ENCODE assay signal across 8 mouse cellular contexts in genomic region chr19:47343422-47343821, GRCm38 (mm10).
DNase-seq lines count a peak whose midpoint lies in the region; ATAC-seq and TF ChIP-seq lines count a peak whose summit lies in the region.

No protein-coding gene starts in this region.

- no peaks in the 10 kb centered on the region for H3K36me3 ChIP-seq in heart, embryonic 12.5 days
- no peaks in the 10 kb centered on the region; the same call in 1 of the 2 replicates for H3K36me3 ChIP-seq in ES-E14 (ENCODE audit: control insufficient read depth, insufficient read depth, low read length, poor library complexity, severe bottlenecking)
- H3K36me3 ChIP-seq in embryonic facial prominence, embryonic 14.5 days (ENCODE audit: control insufficient read depth, insufficient read depth, low read length), result no peaks in the 10 kb centered on the region
- H3K36me3 ChIP-seq in neural tube, embryonic 11.5 days (ENCODE audit: control insufficient read depth, insufficient read depth, low read length), result no peaks in the 10 kb centered on the region

- H3K4me3 ChIP-seq in heart, embryonic 12.5 days, result peak overlapping the region; percentile 51
- H3K4me3 ChIP-seq in ES-E14 (ENCODE audit: insufficient read depth in 1 of 2, low read depth in 1 of 2, low read length in 2 of 2, poor library complexity in 1 of 2, severe bottlenecking in 1 of 2), result peak overlapping the region; percentile 51 to 66
- peak overlapping the region; percentile 42 for H3K4me3 ChIP-seq in embryonic facial prominence, embryonic 14.5 days (ENCODE audit: low read depth, low read length)
- H3K4me3 ChIP-seq in neural tube, embryonic 11.5 days (ENCODE audit: low read depth, low read length), result peak overlapping the region; percentile 26

- H3K9me3 ChIP-seq in heart, embryonic 12.5 days (replicated peaks), result no peaks in the 10 kb centered on the region
- H3K9me3 ChIP-seq in ES-E14 (ENCODE audit: control insufficient read depth, insufficient read depth, low read depth, low read length), result no peaks in the 10 kb centered on the region
- no peaks in the 10 kb centered on the region for H3K9me3 ChIP-seq in embryonic facial prominence, embryonic 14.5 days (ENCODE audit: control insufficient read depth, low read length)
- no peaks in the 10 kb centered on the region for H3K9me3 ChIP-seq in neural tube, embryonic 11.5 days (ENCODE audit: control insufficient read depth, low read length)

- peak overlapping the region; percentile 66 for H3K9ac ChIP-seq in heart, embryonic 12.5 days
- H3K9ac ChIP-seq in ES-E14 (ENCODE audit: insufficient read depth, low read depth, low read length, poor library complexity, severe bottlenecking), result peak overlapping the region; percentile 60
- H3K9ac ChIP-seq in embryonic facial prominence, embryonic 14.5 days (ENCODE audit: low read depth, low read length), result peak overlapping the region; percentile 60
- H3K9ac ChIP-seq in neural tube, embryonic 11.5 days (ENCODE audit: low read length), result peak overlapping the region; percentile 24

- DNase-seq in heart, adult 18-20 months, result no peak
- DNase-seq in ES-E14 (ENCODE audit: low read depth, low spot score), result no peak
- no peak for DNase-seq in embryonic facial prominence, embryonic 14.5 days (ENCODE audit: low spot score)
- DNase-seq in layer of hippocampus, adult 9-11 months, result peak; percentile 56
- DNase-seq in neural tube, embryonic 11.5 days (ENCODE audit: low spot score), result peak; percentile 60
- no peak for DNase-seq in urinary bladder, postnatal 4 days (ENCODE audit: low spot score in 2 of 2)

- no peak; the same call in 1 of the 2 replicates for ATAC-seq in heart, embryonic 12.5 days (ENCODE audit: insufficient number of reproducible peaks, low FRiP score)
- ATAC-seq in embryonic facial prominence, embryonic 14.5 days (ENCODE audit: low read depth), result peak; percentile 58
- ATAC-seq in neural tube, embryonic 11.5 days (ENCODE audit: insufficient read depth, low FRiP score, low TSS enrichment), result no peak
- no peak; the same call in 1 of the 2 replicates for ATAC-seq in granulocyte monocyte progenitor cell, adult 5-6 weeks (replicated peaks; ENCODE audit: poor library complexity, severe bottlenecking)

- H3K27me3 ChIP-seq in heart, embryonic 12.5 days (replicated peaks), result peaks cover 21% of the 10 kb centered on the region
- H3K27me3 ChIP-seq in embryonic facial prominence, embryonic 14.5 days (replicated peaks; ENCODE audit: control insufficient read depth, insufficient read depth, low read length), result peaks cover 14% of the 10 kb centered on the region; the same call in 1 of the 2 replicates
- H3K27me3 ChIP-seq in neural tube, embryonic 11.5 days (ENCODE audit: control insufficient read depth, insufficient read depth, low read length), result peaks cover 27% of the 10 kb centered on the region

- H3K4me1 ChIP-seq in heart, embryonic 12.5 days (replicated peaks), result peaks cover 49% of the 10 kb centered on the region
- peaks cover 4 to 29% of the 10 kb centered on the region in 2 experiments; a peak in 3 of 4 replicates for H3K4me1 ChIP-seq in ES-E14 (ENCODE audit: control insufficient read depth in 2 of 2, insufficient read depth in 2 of 2, low read length in 2 of 2, poor library complexity in 1 of 2)
- peaks cover 15% of the 10 kb centered on the region for H3K4me1 ChIP-seq in embryonic facial prominence, embryonic 14.5 days (ENCODE audit: control insufficient read depth, insufficient read depth, low read length)
- H3K4me1 ChIP-seq in neural tube, embryonic 11.5 days (ENCODE audit: control insufficient read depth, insufficient read depth, low read length), result peaks cover 10% of the 10 kb centered on the region

- no peak overlapping the region for H3K27ac ChIP-seq in heart, embryonic 12.5 days (ENCODE audit: poor library complexity, severe bottlenecking)
- no peak overlapping the region for H3K27ac ChIP-seq in ES-E14 (ENCODE audit: insufficient read depth, low read depth, low read length, poor library complexity, severe bottlenecking)
- H3K27ac ChIP-seq in embryonic facial prominence, embryonic 14.5 days (replicated peaks; ENCODE audit: low read depth, low read length), result no peak overlapping the region
- H3K27ac ChIP-seq in neural tube, embryonic 11.5 days (ENCODE audit: low read depth, low read length), result no peak overlapping the region

- peak overlapping the region; percentile 93 for H3K4me2 ChIP-seq in heart, embryonic 12.5 days
- peak overlapping the region; percentile 72 for H3K4me2 ChIP-seq in embryonic facial prominence, embryonic 14.5 days (ENCODE audit: low read depth, low read length)
- peak overlapping the region; percentile 53 for H3K4me2 ChIP-seq in neural tube, embryonic 11.5 days (ENCODE audit: low read depth)

- WGBS in heart, embryonic 12.5 days, result 2% methylated on average over 38 of the region's 39 CpGs
- 0% methylated on average over 10 of the region's 39 CpGs for WGBS in embryonic facial prominence, embryonic 14.5 days
- under 1% methylated on average over 30 of the region's 39 CpGs for WGBS in neural tube, embryonic 11.5 days

- in situ Hi-C loops in ES-E14 (cut with MboI; ENCODE audit: low sequenced_read_pairs in 2 of 2, unreplicated experiment in 2 of 2), result no loop called here

TF ChIP-seq in ES-E14, 5 proteins besides CTCF, POLR2A, EP300 and RAD21:
- no peak for TF ChIP-seq HCFC1 (IDR thresholded peaks at IDR 0.05; ENCODE audit: borderline replicate concordance, insufficient read depth, low read length)
- TF ChIP-seq ZC3H11A (IDR thresholded peaks at IDR 0.05; ENCODE audit: borderline replicate concordance, low read depth, low read length), result no peak
- TF ChIP-seq MAFK (IDR thresholded peaks at IDR 0.05; ENCODE audit: insufficient read depth, low read depth, low read length), result no peak
- TF ChIP-seq ZNF384 (IDR thresholded peaks at IDR 0.05; ENCODE audit: low read depth, low read length), result no peak
- TF ChIP-seq CHD2 (IDR thresholded peaks at IDR 0.05; ENCODE audit: low read depth, low read length), result no peak

Comparison
In these comparisons a context has a peak if more than half of its experiments do, and no peak if none do; other contexts are left out.
1. DNase-seq: peak in layer of hippocampus, adult 9-11 months (single experiment) and neural tube, embryonic 11.5 days (single experiment); none in heart, adult 18-20 months (0 of 2), ES-E14 (single experiment), embryonic facial prominence, embryonic 14.5 days (single experiment) and urinary bladder, postnatal 4 days (0 of 2).
2. Peak in every context shown above with its lines, with median percentiles within 50 percentile points of each other: H3K4me2 ChIP-seq, H3K4me3 ChIP-seq and H3K9ac ChIP-seq.